ENCODE assay signal across 8 mouse cellular contexts in the genomic region with DNA sequence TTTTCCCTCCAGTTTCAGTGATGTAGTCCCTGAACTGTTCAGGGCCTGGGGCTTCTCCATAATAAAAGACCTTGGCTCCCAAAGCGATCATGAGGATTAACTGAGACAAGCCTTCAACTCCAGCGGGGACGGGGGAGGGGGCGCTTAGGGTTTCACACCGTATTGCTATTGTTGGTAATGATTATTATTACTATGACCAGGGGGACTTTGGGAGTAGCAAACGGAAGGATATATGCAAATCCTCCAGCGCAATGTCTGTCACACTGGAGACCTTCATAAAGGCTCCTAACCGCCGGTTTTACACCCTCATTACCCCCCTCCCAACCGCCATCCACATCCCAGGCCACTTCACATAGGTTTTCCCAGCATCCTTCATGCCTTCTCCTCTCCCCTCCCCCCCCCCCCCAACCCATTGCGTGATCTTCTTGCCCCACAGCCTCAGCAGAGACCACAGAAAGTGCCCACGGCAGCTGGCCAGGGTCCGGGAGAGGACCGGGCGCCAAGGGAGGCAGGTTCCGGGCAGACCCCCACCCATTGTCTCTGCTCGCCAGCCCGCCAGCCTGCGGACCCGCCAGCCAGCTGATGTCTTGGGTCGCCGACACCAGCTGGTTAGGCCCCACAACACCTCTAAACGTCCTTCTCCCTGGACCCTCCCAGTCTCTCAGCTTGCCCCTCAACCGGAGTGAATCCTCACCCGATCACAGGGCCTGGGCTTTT. TPM values are rescaled to one million over a fixed set of nuclear protein-coding genes. Genes with fewer than 3 reads are reported as not detected.
DNase-seq lines count a peak whose midpoint lies in the region; ATAC-seq and TF ChIP-seq lines count a peak whose summit lies in the region.

No protein-coding gene starts in this region.

- 0 out of 2 replicates have a peak, but pooled peaks cover 2% of the 10 kb centered on the region for H3K4me1 ChIP-seq in hindbrain, postnatal 0 days (ENCODE audit: insufficient read depth, low read length)
- peaks cover 7% of the 10 kb centered on the region; the same call in 1 of the 2 replicates for H3K4me1 ChIP-seq in neural tube, embryonic 11.5 days (ENCODE audit: control insufficient read depth, insufficient read depth, low read length)
- H3K4me1 ChIP-seq in thymus, adult 2 months (replicated peaks; ENCODE audit: control insufficient read depth, insufficient read depth, low read length): no peaks in the 10 kb centered on the region

- no peaks in the 10 kb centered on the region for H3K9me3 ChIP-seq in hindbrain, postnatal 0 days (ENCODE audit: low read length)
- H3K9me3 ChIP-seq in neural tube, embryonic 11.5 days (ENCODE audit: control insufficient read depth, low read length): no peaks in the 10 kb centered on the region

- TF ChIP-seq POLR2A in thymus, adult 2 months (IDR thresholded peaks at IDR 0.05; ENCODE audit: control insufficient read depth, extremely low read depth, insufficient read depth, low read length, poor library complexity): no peak

- peak overlapping the region; percentile 63 for H3K4me2 ChIP-seq in hindbrain, postnatal 0 days (ENCODE audit: low read depth, low read length)
- peak overlapping the region; percentile 48 for H3K4me2 ChIP-seq in neural tube, embryonic 11.5 days (ENCODE audit: low read depth)

- peak overlapping the region; percentile 34 for H3K4me3 ChIP-seq in hindbrain, postnatal 0 days (ENCODE audit: low read length)
- peak overlapping the region; percentile 24 for H3K4me3 ChIP-seq in neural tube, embryonic 11.5 days (ENCODE audit: low read depth, low read length)
- no peak overlapping the region for H3K4me3 ChIP-seq in thymus, adult 2 months (ENCODE audit: control insufficient read depth, insufficient read depth, low read length)

- DNase-seq in kidney, postnatal 4 days: peak; percentile 13 to 32
- DNase-seq in kidney, adult 11 months: no peak
- peak; percentile 83 for DNase-seq in embryo, embryonic 10.5 days (ENCODE audit: low spot score)
- peak; percentile 65 for DNase-seq in hindbrain, postnatal 0 days (ENCODE audit: low spot score)
- peak; percentile 80 for DNase-seq in neural tube, embryonic 11.5 days (ENCODE audit: low spot score)
- DNase-seq in urinary bladder, postnatal 25 days (ENCODE audit: low spot score): no peak
- no peak for DNase-seq in T-cell, adult 2 months (ENCODE audit: low spot score)
- no peak for DNase-seq in thymus, adult 2 months

- peak; percentile 82 for ATAC-seq in hindbrain, postnatal 0 days
- ATAC-seq in neural tube, embryonic 11.5 days (ENCODE audit: insufficient read depth, low FRiP score, low TSS enrichment): peak; percentile 89

- peak overlapping the region; percentile 78 for H3K27ac ChIP-seq in hindbrain, postnatal 0 days
- H3K27ac ChIP-seq in neural tube, embryonic 11.5 days (ENCODE audit: low read depth, low read length): peak overlapping the region; percentile 77
- H3K27ac ChIP-seq in thymus, adult 2 months (ENCODE audit: control insufficient read depth, insufficient read depth, low read length): no peak overlapping the region

- no peaks in the 10 kb centered on the region for H3K36me3 ChIP-seq in hindbrain, postnatal 0 days (ENCODE audit: insufficient read depth, low read length)
- no peaks in the 10 kb centered on the region for H3K36me3 ChIP-seq in neural tube, embryonic 11.5 days (ENCODE audit: control insufficient read depth, insufficient read depth, low read length)
- H3K36me3 ChIP-seq in thymus, adult 2 months (ENCODE audit: control insufficient read depth, insufficient read depth, low read length): no peaks in the 10 kb centered on the region

- no peaks in the 10 kb centered on the region for H3K27me3 ChIP-seq in hindbrain, postnatal 0 days (ENCODE audit: insufficient read depth, low read length)
- H3K27me3 ChIP-seq in neural tube, embryonic 11.5 days (ENCODE audit: control insufficient read depth, insufficient read depth, low read length): no peaks in the 10 kb centered on the region; the same call in 1 of the 2 replicates
- H3K27me3 ChIP-seq in thymus, adult 2 months (ENCODE audit: control insufficient read depth, insufficient read depth, low read length): no peaks in the 10 kb centered on the region

- H3K9ac ChIP-seq in hindbrain, postnatal 0 days (replicated peaks; ENCODE audit: low read length): peak overlapping the region; percentile 50
- peak overlapping the region; percentile 52 for H3K9ac ChIP-seq in neural tube, embryonic 11.5 days (ENCODE audit: low read length)

- no peak for TF ChIP-seq CTCF in hindbrain, postnatal 0 days (IDR thresholded peaks at IDR 0.05; ENCODE audit: low read depth)
- TF ChIP-seq CTCF in thymus, adult 2 months (IDR thresholded peaks at IDR 0.05; ENCODE audit: borderline replicate concordance, control insufficient read depth, extremely low read depth, insufficient read depth, low read length, poor library complexity): no peak

- 1% methylated on average over 25 of the region's 25 CpGs for WGBS in hindbrain, postnatal 0 days
- WGBS in neural tube, embryonic 11.5 days: 1% methylated on average over 24 of the region's 25 CpGs
- WGBS in thymus, adult 2 months: 47% methylated on average over 25 of the region's 25 CpGs

RNA-seq across cellular contexts. Expression of a gene that starts 9.9 kb away (rescaled TPM):
- total RNA-seq in hindbrain, postnatal 0 days (2014; rRNA removed): 48.3 and 51.7 TPM in 2 replicates
- polyA plus RNA-seq in hindbrain, postnatal 0 days (2015; fragmentation: Nextera tagmentation; extraction: Ambion mirVana): 31.6 and 33.4 TPM in 2 replicates
- polyA plus RNA-seq in neural tube, embryonic 11.5 days (2014; fragmentation: Nextera tagmentation; extraction: Ambion mirVana): 62.6 and 63.6 TPM in 2 replicates
- 27.6 and 30.1 TPM in 2 replicates for polyA plus RNA-seq in thymus, adult 2 months (2012; rRNA removed)

RNA-seq across cellular contexts. Expression of a gene that starts 18.4 kb away (rescaled TPM):
- 40.4 and 41.1 TPM in 2 replicates for total RNA-seq in hindbrain, postnatal 0 days (2014; rRNA removed)
- 20.0 and 20.1 TPM in 2 replicates for polyA plus RNA-seq in hindbrain, postnatal 0 days (2015; fragmentation: Nextera tagmentation; extraction: Ambion mirVana)
- polyA plus RNA-seq in neural tube, embryonic 11.5 days (2014; fragmentation: Nextera tagmentation; extraction: Ambion mirVana): 2.8 TPM in 2 replicates
- 5.8 and 9.6 TPM in 2 replicates for polyA plus RNA-seq in thymus, adult 2 months (2012; rRNA removed)

RNA-seq across cellular contexts. Expression of a gene that starts 53.5 kb away (rescaled TPM):
- 9.6 and 13.2 TPM in 2 replicates for total RNA-seq in hindbrain, postnatal 0 days (2014; rRNA removed)
- 5.0 and 6.6 TPM in 2 replicates for polyA plus RNA-seq in hindbrain, postnatal 0 days (2015; fragmentation: Nextera tagmentation; extraction: Ambion mirVana)
- 15.8 and 16.0 TPM in 2 replicates for polyA plus RNA-seq in neural tube, embryonic 11.5 days (2014; fragmentation: Nextera tagmentation; extraction: Ambion mirVana)
- polyA plus RNA-seq in thymus, adult 2 months (2012; rRNA removed): 14.2 and 16.3 TPM in 2 replicates

Comparison
In these comparisons a context has a peak if more than half of its experiments do, and no peak if none do; other contexts are left out.
1. DNase-seq: peak in kidney, postnatal 4 days (2 of 2), embryo, embryonic 10.5 days (single experiment), hindbrain, postnatal 0 days (single experiment) and neural tube, embryonic 11.5 days (single experiment); none in kidney, adult 11 months (single experiment), urinary bladder, postnatal 25 days (single experiment), T-cell, adult 2 months (single experiment) and thymus, adult 2 months (single experiment).